Mouse (Mus musculus): ENCODE data around the gene Olfr1253.

DNA sequence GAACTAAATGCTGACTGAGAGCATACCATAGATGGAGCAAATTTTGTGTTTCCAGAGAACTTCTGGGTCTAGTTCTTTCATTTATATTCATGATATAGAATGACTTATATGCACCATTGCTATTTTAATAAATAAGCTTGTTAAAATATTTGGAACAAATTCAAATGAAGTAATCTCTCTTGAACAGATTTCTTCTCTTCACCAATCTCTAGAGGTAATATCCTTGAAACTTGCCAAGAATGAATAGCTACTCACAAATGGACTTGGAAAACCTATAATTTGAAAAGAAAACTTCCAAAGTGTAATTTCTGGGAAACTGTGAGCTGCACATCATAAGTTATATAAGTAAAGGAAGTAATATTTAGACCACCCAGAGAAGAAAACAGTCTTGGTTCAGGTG lies 36.6 kb upstream of the Olfr1253 start, which contains the start of gene Olfr1254:
- TF ChIP-seq CTCF (IDR thresholded peaks at IDR 0.05; ENCODE audit: control insufficient read depth, insufficient read depth, low read length): no peak
- no peak for TF ChIP-seq POLR2A (IDR thresholded peaks at IDR 0.05; ENCODE audit: borderline replicate concordance, control insufficient read depth, low read depth, low read length)
